Mouse (Mus musculus): ENCODE measurements around the gene Huwe1. TPM values are rescaled to one million over a fixed set of nuclear protein-coding genes. Genes with fewer than 3 reads are reported as not detected.

The Huwe1 gene
- polyA plus RNA-seq, 1 experiment from 2014 or later: 63.5 TPM

MicroRNAs within 50 kb of the gene (microRNA counts, 519-probe panel; counts per million panel counts)
- 4,284 counts per million, percentile 82 among the panel's probes with 10 or more counts for microRNA mmu-miR-98

Small RNA genes within 50 kb of the gene (microRNA-seq; reads per million reads assigned to microRNA genes)
- gene Mir3113 (0.80 reads per million), gene Mir98 (6,702 reads per million, percentile 92 among the genes with 10 or more reads in this experiment), gene Mirlet7f-2 (1,729 reads per million, percentile 82 among the genes with 10 or more reads in this experiment)

Other genes with a start within 250 kb of the Huwe1 start
- 150 and 151 TPM in 2 replicates for gene Hsd17b10, start 201.0 kb downstream of the Huwe1 start, polyA plus RNA-seq (2015; fragmentation: Nextera tagmentation; extraction: Ambion mirVana)
- gene Ribc1, start 215.5 kb downstream of the Huwe1 start, polyA plus RNA-seq (2015; fragmentation: Nextera tagmentation; extraction: Ambion mirVana): 3.2 and 4.6 TPM in 2 replicates
- gene Smc1a, start 215.6 kb downstream of the Huwe1 start, polyA plus RNA-seq (2015; fragmentation: Nextera tagmentation; extraction: Ambion mirVana): 119 and 122 TPM in 2 replicates